Mouse (Mus musculus): ENCODE results near the gene Srms.

Srms gene

GRCm38 (mm10) chr2:181166469-181166868, 46.5 kb downstream of the Srms start:
- CTCF ChIA-PET: no interaction called here

DNA sequence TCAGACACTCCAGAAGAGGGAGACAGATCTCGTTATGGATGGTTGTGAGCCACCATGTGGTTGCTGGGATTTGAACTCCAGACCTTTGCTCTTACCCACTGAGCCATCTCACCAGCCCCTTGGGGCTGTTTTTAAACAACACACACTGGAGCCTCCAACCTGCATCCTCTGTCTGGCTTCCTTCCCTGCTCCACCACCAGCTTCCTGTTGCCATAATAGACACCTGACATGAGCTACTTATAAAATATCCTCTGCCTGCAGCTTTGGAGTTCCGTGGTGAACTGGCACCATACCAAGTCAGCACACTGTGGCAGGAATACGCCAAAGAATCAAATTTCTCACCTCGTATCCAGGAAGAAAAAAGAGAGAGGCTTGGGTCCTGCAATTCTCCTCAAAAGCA, 52.2 kb downstream of the Srms start:
- CTCF ChIA-PET: no interaction called here

DNA sequence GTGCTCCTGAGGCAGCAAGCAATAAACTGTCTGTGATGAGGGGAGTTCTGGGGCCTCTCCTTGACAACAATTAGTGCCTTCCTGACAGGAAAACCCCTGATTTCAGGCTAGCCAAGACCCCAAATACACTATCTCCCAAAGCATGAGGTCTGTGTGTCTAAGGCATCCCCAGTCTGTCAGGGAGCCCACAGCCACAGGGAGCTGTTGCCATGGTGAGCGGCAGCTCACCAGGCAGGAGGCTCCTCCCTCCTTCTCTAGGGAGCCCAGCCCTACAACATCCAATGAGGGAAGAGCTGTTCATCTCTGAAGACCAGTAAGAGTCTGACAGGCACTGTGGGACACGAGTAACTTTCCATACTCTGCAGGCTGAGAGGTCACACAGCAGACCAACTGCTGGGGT, 53.2 kb downstream of the Srms start:
- CTCF ChIA-PET: no interaction called here

- CTCF ChIA-PET: no interaction called here
Measured at GRCm38 (mm10) chr2:181159091-181159514, 53.9 kb downstream of the Srms start.

GRCm38 (mm10) chr2:181158471-181158870, 54.5 kb downstream of the Srms start:
- CTCF ChIA-PET: no interaction called here

- CTCF ChIA-PET: no interaction called here
Measured at GRCm38 (mm10) chr2:181157716-181158302, 55.2 kb downstream of the Srms start.

GRCm38 (mm10) chr2:181157180-181157579, 55.8 kb downstream of the Srms start:
- CTCF ChIA-PET: no interaction called here

DNA sequence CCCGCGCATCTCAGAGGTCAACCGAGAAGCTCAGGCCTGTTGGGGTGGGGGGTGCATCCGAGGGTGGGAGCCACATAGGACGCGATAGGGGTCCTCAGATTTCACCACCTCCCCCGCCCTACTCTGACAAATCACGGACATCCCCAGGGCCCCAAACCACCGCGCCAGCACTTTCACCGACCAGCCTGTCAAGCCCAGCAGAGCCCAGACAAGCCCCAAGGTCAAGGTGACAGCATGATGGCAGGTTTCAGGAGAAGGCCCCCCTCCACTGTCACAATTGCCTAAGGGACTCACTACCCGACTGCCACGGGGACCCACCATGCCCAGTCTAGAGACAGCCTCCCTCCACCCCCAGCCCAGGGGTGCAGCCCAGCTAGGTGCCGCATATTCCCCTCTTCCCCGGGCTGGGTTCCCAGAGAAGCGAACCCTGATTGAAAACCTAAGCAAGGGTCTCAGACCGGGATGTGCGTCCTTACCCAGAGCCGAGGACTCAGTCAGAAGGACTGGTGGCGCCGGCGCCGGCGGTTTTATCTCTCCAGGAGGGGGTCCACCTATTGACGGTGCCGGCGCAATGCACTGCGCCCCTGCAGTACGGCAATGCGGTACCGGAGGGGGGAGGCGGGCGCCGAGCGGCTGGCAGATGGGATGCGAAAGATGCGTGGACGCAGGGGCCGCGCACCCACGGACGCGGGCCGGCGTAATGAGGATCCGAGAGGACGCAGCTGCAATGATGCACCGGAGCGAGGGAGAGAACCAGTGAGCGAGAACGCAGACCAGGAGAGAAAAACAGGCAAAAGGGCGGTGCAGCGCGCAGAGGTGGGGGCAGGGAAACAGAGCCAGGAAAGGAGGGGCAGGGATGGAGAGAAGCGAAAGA, 56.5 kb downstream of the Srms start, which contains the start of gene Eef1a2:
Eef1a2 (minus strand) TSS at position 767 of the 874 bp plus-strand sequence.
- CTCF ChIA-PET: interaction anchor here (0.7 kb wide), 1 partner anchor 537 kb away, joined by 5 read pairs; no protein-coding TSS in a partner anchor

GRCm38 (mm10) chr2:181155801-181156200, 57.2 kb downstream of the Srms start:
- CTCF ChIA-PET: interaction anchor here (0.7 kb wide), 1 partner anchor 537 kb away, joined by 5 read pairs; no protein-coding TSS in a partner anchor

Data from spleen, embryonic (tissue).